Mouse (Mus musculus): ENCODE measurements around the gene Vipas39. TPM values are rescaled to one million over a fixed set of nuclear protein-coding genes. Genes with fewer than 3 reads are reported as not detected.
"Not testable (repeated sequence)": the region's sequence is repeated elsewhere in the genome, so short reads cannot be mapped to it uniquely, and the experiment has no call there.

The Vipas39 gene
- 61.0 and 63.3 TPM in 2 replicates for polyA plus RNA-seq (2014; fragmentation: Nextera tagmentation; extraction: Ambion mirVana)

DNA sequence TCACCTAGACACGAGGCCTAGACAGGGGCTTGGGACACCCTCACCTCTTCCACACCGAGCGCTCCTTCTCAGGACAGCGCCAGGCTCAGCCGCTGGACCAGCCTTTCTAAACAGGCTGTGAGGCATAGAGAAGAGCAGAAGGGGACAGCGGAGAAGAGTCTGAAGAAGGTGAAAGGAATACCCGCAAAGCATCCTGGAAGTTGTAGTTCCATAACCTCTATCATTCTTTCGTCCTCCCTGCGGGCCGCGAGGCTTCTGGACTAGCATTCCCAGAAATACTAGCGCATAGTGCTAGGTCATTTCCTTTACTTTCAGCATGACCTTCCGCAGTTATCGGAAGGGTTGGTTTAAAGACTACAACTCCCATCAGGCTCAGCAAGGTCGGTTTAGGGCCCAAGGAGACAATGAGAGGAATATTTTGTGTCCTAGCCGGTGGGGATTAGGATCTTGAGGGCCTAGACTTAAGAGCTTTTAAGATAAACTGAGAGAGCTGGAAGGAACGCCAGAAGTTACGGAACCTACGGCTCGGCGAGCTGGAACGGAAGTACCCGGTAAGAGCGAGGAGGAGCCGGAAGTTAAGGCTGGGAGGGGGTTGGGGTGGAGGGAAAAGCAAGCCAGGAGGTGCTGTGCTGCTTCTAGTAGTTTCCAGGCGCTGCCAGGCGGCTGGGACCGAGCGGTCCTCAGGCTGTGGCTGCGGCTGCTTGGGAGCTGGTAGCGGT is at the start of gene Vipas39, which contains the start of gene Ahsa1:
Gene Vipas39 (minus strand): TSS at position 149 of the 719 bp plus-strand sequence.
Gene Ahsa1 (plus strand): TSS at position 372 of the 719 bp plus-strand sequence.
- Histone ChIP-seq H3K27ac (ENCODE audit: low read depth, low read length) (peak within 1 kb of the TSS; percentile 55), H3K9me3 (ENCODE audit: control insufficient read depth, low read length) (no peaks in the 10 kb centered on the region), H3K27me3 (ENCODE audit: control insufficient read depth, insufficient read depth, low read length) (no peaks in the 10 kb centered on the region), H3K4me2 (ENCODE audit: low read depth, low read length, severe bottlenecking) (peak within 1 kb of the TSS; percentile 82), H3K4me3 (ENCODE audit: low read depth, low read length) (peak within 1 kb of the TSS; percentile 81), H3K4me1 (replicated peaks; ENCODE audit: control insufficient read depth, insufficient read depth, low read length) (peaks cover 10% of the 10 kb centered on the region; the same call in 1 of the 2 replicates), H3K9ac (ENCODE audit: low read length) (peak within 1 kb of the TSS; percentile 89), H3K36me3 (ENCODE audit: control insufficient read depth, insufficient read depth, low read length) (peaks cover 3% of the 10 kb centered on the region; the same call in 1 of the 2 replicates)
- under 1% methylated on average over 31 of the region's 31 CpGs for WGBS
- DNase-seq (ENCODE audit: low spot score) (peak; percentile 89), ATAC-seq (replicated peaks; ENCODE audit: low FRiP score) (peak; percentile 96)

DNA sequence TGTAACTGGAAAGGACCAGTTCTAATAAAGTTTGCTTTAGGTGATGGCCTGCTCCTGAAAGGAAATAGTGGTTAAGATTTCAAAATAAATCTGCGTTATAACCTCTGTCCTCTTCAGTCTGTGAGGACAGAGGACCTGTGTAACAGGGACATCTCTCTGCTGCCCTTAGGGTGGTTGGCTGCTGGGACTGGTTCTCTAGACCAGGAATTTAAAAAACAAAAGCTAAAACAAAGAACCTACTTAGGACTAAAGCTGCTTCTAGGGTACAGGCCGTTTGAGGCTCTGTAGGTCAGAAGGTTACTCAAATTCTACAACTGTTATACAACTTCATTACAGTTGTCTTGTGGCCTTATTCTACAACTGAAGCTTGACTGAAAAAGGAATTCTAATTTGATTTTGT is 47.0 kb upstream of the Vipas39 start:
- no peak overlapping the region for H3K4me2 ChIP-seq (ENCODE audit: low read depth, low read length, severe bottlenecking)
- 58% methylated on average over 2 of the region's 2 CpGs for WGBS
- H3K36me3 ChIP-seq (ENCODE audit: control insufficient read depth, insufficient read depth, low read length), result no peaks in the 10 kb centered on the region; the same call in 1 of the 2 replicates
- ATAC-seq (replicated peaks; ENCODE audit: low FRiP score) (no peak), DNase-seq (ENCODE audit: low spot score) (no peak)
- no peaks in the 10 kb centered on the region for H3K9me3 ChIP-seq (ENCODE audit: control insufficient read depth, low read length)
- no peak overlapping the region for H3K4me3 ChIP-seq (ENCODE audit: low read depth, low read length)
- H3K9ac ChIP-seq (ENCODE audit: low read length), result no peak overlapping the region
- no peaks in the 10 kb centered on the region for H3K4me1 ChIP-seq (replicated peaks; ENCODE audit: control insufficient read depth, insufficient read depth, low read length)
- no peak overlapping the region for H3K27ac ChIP-seq (ENCODE audit: low read depth, low read length)
- no peaks in the 10 kb centered on the region for H3K27me3 ChIP-seq (ENCODE audit: control insufficient read depth, insufficient read depth, low read length)

DNA sequence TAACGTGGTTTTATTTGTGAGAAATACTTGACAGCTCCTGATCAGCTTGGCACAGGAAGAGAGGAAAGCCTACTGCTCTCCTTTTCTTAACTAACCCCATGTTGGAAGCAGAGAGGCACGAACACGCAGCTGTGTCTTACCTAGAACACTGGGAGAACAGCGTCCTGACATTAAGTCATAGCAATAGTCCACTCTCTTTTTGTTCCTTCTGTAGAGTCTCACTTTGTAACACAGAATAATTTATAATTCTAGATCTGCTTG is 40.5 kb upstream of the Vipas39 start:
- H3K36me3 ChIP-seq (ENCODE audit: control insufficient read depth, insufficient read depth, low read length); H3K4me2 ChIP-seq (ENCODE audit: low read depth, low read length, severe bottlenecking); ATAC-seq (replicated peaks; ENCODE audit: low FRiP score); H3K27ac ChIP-seq (ENCODE audit: low read depth, low read length); H3K4me1 ChIP-seq (replicated peaks; ENCODE audit: control insufficient read depth, insufficient read depth, low read length); DNase-seq (ENCODE audit: low spot score); H3K9me3 ChIP-seq (ENCODE audit: control insufficient read depth, low read length); H3K27me3 ChIP-seq (ENCODE audit: control insufficient read depth, insufficient read depth, low read length); H3K4me3 ChIP-seq (ENCODE audit: low read depth, low read length); H3K9ac ChIP-seq (ENCODE audit: low read length): not testable (repeated sequence)
- WGBS, result 78% methylated on average over 4 of the region's 4 CpGs

DNA sequence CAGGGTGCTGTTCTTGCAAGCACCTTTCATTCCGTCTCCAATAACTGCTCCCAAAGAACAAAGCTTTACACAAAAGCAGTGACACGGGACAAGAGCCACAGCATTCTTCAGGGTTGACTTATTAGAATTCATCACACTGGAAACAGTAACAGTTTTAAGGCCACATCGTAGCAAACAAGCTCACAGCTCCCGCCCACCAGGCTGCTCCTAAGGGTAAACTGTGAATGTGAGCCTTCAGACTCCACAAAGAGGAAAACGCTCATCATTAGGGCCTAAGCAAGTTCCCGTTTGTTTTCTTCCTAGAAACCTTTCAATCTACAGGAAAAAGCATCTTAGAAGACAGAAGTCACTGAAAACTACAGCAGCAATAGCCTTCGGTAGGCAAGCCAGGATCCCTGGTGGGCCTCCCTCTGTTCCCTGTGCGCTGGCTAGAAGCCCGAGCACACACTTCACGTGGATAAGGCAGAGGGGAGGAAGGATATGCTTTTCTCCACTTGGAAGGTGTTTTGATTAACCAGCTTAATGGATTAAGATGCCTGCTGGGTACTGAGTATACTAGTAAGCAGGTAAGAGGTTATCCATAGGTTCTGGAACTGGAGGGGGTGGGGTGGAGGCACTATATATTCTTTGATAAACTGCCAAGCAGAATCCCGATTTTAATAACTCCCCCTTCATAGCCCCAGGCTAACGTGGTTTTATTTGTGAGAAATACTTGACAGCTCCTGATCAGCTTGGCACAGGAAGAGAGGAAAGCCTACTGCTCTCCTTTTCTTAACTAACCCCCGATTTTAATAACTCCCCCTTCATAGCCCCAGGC is 39.9 kb upstream of the Vipas39 start:
- Histone ChIP-seq H3K4me1 (replicated peaks; ENCODE audit: control insufficient read depth, insufficient read depth, low read length) (0 out of 2 replicates have a peak, but pooled peaks cover 2% of the 10 kb centered on the region), H3K9me3 (ENCODE audit: control insufficient read depth, low read length) (no peaks in the 10 kb centered on the region), H3K27me3 (ENCODE audit: control insufficient read depth, insufficient read depth, low read length) (no peaks in the 10 kb centered on the region), H3K4me3 (ENCODE audit: low read depth, low read length) (no peak overlapping the region), H3K9ac (ENCODE audit: low read length) (no peak overlapping the region), H3K27ac (ENCODE audit: low read depth, low read length) (no peak overlapping the region), H3K4me2 (ENCODE audit: low read depth, low read length, severe bottlenecking) (no peak overlapping the region), H3K36me3 (ENCODE audit: control insufficient read depth, insufficient read depth, low read length) (no peaks in the 10 kb centered on the region)
- DNase-seq (ENCODE audit: low spot score) (no peak), ATAC-seq (replicated peaks; ENCODE audit: low FRiP score) (no peak)
- 38% methylated on average over 13 of the region's 13 CpGs for WGBS

DNA sequence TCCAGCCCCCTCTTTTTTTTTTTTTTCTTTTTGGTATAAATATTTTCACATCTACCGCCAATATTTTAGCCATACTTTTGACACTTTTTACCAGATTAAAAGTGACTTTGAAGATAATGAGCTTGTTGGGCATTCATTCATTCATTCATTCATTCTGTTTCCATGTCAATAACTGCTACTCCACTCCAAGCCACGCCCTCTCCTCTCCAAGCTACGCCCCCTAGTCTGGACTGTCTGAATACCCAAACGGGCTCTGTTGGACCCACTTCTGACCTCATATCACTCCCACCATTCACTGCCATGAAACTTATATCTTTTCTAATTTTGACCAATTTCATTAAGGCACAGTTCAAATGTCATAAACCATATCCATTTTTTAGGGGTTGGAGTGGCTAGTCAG is 35.1 kb upstream of the Vipas39 start:
- H3K27me3 ChIP-seq (ENCODE audit: control insufficient read depth, insufficient read depth, low read length), result peaks cover 15% of the 10 kb centered on the region
- DNase-seq (ENCODE audit: low spot score) (no peak), ATAC-seq (replicated peaks; ENCODE audit: low FRiP score) (no peak)
- peaks cover 4% of the 10 kb centered on the region; the same call in 1 of the 2 replicates for H3K4me1 ChIP-seq (replicated peaks; ENCODE audit: control insufficient read depth, insufficient read depth, low read length)
- no peaks in the 10 kb centered on the region for H3K9me3 ChIP-seq (ENCODE audit: control insufficient read depth, low read length)
- no peak overlapping the region for H3K9ac ChIP-seq (ENCODE audit: low read length)
- no peak overlapping the region for H3K27ac ChIP-seq (ENCODE audit: low read depth, low read length)
- WGBS, result 39% methylated on average over 4 of the region's 4 CpGs
- H3K36me3 ChIP-seq (ENCODE audit: control insufficient read depth, insufficient read depth, low read length), result no peaks in the 10 kb centered on the region
- no peak overlapping the region for H3K4me3 ChIP-seq (ENCODE audit: low read depth, low read length)
- no peak overlapping the region for H3K4me2 ChIP-seq (ENCODE audit: low read depth, low read length, severe bottlenecking)

DNA sequence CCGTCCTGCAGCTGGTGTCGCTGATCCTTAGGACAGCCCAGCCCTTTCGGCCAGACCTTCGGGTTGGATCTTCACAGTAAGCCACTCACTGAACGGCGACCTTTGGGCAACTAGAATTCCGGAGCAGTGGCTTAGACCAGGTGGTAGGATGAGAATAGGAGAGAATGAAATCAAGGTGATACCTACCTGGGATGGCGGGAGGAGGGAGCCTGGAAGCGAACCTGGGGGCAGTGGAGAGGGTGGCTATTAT is 34.3 kb upstream of the Vipas39 start:
- Histone ChIP-seq H3K27me3 (ENCODE audit: control insufficient read depth, insufficient read depth, low read length) (peaks cover 15% of the 10 kb centered on the region), H3K36me3 (ENCODE audit: control insufficient read depth, insufficient read depth, low read length) (no peaks in the 10 kb centered on the region), H3K4me1 (replicated peaks; ENCODE audit: control insufficient read depth, insufficient read depth, low read length) (peaks cover 2% of the 10 kb centered on the region; the same call in 1 of the 2 replicates), H3K4me3 (ENCODE audit: low read depth, low read length) (peak overlapping the region; percentile 68), H3K27ac (ENCODE audit: low read depth, low read length) (no peak overlapping the region), H3K9ac (ENCODE audit: low read length) (0 out of 2 replicates have a peak overlapping the region, but pooled peaks have one; percentile 70), H3K4me2 (ENCODE audit: low read depth, low read length, severe bottlenecking) (peak overlapping the region; percentile 96), H3K9me3 (ENCODE audit: control insufficient read depth, low read length) (no peaks in the 10 kb centered on the region)
- DNase-seq (ENCODE audit: low spot score), result no peak
- 1% methylated on average over 9 of the region's 9 CpGs for WGBS
- ATAC-seq (replicated peaks; ENCODE audit: low FRiP score), result peak; percentile 14; the same call in 1 of the 2 replicates

DNA sequence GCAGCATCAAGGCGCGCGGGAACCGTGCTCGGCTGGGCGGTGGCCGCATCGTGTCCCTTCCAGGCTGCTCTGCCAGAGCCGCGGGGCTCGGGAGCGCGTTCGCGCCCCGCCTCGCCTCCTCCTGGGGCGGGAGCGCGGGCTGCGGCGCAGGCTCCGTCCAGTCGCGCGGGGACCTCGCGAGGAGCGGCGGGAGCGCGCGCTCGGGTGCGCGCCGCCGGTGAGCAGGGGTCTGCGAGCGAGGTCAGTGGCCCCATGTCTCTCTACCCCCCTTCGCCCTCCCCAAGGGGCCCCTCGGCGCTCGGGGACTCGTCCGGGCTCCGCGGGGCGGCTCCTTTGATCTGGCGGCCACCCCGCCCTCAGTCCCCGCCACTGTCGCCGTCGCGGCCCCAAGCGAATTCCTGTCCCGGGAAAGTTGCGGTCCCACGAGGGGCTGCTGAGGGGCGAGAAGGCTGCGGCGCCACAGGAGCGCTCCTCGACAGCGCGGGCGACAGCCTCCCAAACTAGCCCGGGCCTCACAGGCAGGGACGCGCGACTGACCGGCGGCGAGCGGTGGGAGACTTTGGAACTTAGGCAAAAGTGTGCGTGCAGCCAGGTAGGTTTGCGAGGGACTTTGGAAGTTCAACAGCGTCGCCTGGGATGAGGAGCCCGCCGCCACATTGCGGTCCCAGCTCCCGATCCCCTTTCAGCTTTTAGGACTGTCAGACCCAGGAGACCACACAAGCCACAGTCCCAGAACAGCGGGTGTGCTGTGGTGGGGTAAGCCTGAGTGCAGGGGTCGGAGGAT is 33.8 kb upstream of the Vipas39 start, which contains the start of gene Ism2:
Gene Ism2 (minus strand): TSS at position 49 of the 784 bp plus-strand sequence.
- Histone ChIP-seq H3K9me3 (ENCODE audit: control insufficient read depth, low read length) (no peaks in the 10 kb centered on the region), H3K4me3 (ENCODE audit: low read depth, low read length) (peak within 1 kb of the TSS; percentile 68), H3K4me2 (ENCODE audit: low read depth, low read length, severe bottlenecking) (peak within 1 kb of the TSS; percentile 96), H3K27ac (ENCODE audit: low read depth, low read length) (no peak within 1 kb of the TSS), H3K27me3 (ENCODE audit: control insufficient read depth, insufficient read depth, low read length) (peaks cover 15% of the 10 kb centered on the region), H3K36me3 (ENCODE audit: control insufficient read depth, insufficient read depth, low read length) (no peaks in the 10 kb centered on the region), H3K4me1 (replicated peaks; ENCODE audit: control insufficient read depth, insufficient read depth, low read length) (peaks cover 2% of the 10 kb centered on the region; the same call in 1 of the 2 replicates), H3K9ac (ENCODE audit: low read length) (peak within 1 kb of the TSS; percentile 70)
- ATAC-seq (replicated peaks; ENCODE audit: low FRiP score) (peak; percentile 81), DNase-seq (ENCODE audit: low spot score) (peak; percentile 77)
- WGBS, result under 1% methylated on average over 78 of the region's 86 CpGs

DNA sequence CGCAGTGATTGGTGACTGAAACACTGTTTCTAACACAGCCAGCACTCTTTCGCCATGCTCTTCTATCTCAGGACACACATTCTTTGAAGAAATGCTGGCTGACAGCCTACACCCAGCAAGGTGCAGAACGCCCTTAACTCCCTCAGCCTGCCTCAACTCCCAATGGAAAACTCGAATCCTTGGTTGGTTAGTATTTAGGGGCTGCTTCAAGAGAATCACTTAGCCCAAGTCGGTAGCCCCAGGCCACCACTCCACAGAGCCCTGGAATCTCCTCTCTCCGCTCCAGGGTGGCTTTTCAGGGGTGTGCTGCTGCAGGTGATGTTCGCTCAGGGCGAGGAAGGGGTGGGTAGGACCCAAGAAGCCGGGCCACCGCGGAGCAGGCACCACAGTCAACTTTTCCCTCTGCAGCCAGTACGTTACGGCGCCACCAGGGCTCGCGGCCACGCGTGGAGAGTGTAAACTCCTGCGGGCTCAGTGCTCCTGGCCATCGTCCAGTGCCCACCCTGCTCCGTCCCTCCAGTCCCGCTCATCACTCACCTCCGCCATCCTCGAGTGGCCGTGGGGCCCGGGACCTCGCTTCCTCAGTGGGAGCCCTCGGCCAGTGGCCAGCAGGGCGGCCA is 33.1 kb upstream of the Vipas39 start:
- Histone ChIP-seq H3K9ac (ENCODE audit: low read length) (peak overlapping the region; percentile 70), H3K9me3 (ENCODE audit: control insufficient read depth, low read length) (no peaks in the 10 kb centered on the region), H3K27me3 (ENCODE audit: control insufficient read depth, insufficient read depth, low read length) (peaks cover 15% of the 10 kb centered on the region), H3K27ac (ENCODE audit: low read depth, low read length) (no peak overlapping the region), H3K36me3 (ENCODE audit: control insufficient read depth, insufficient read depth, low read length) (no peaks in the 10 kb centered on the region), H3K4me3 (ENCODE audit: low read depth, low read length) (peak overlapping the region; percentile 68), H3K4me1 (replicated peaks; ENCODE audit: control insufficient read depth, insufficient read depth, low read length) (peaks cover 2% of the 10 kb centered on the region; the same call in 1 of the 2 replicates), H3K4me2 (ENCODE audit: low read depth, low read length, severe bottlenecking) (peak overlapping the region; percentile 96)
- ATAC-seq (replicated peaks; ENCODE audit: low FRiP score) (peak; percentile 62; the same call in 1 of the 2 replicates), DNase-seq (ENCODE audit: low spot score) (no peak)
- 10% methylated on average over 25 of the region's 29 CpGs for WGBS
